ENCODE assay signal across 8 mouse cellular contexts in genomic region chr14:60533452-60534224, GRCm38 (mm10).
DNase-seq lines count a peak whose midpoint lies in the region; ATAC-seq and TF ChIP-seq lines count a peak whose summit lies in the region.

No protein-coding gene starts in this region.

- WGBS in embryonic facial prominence, embryonic 11.5 days, result 44% methylated on average over 23 of the region's 23 CpGs
- 34% methylated on average over 23 of the region's 23 CpGs for WGBS in hindbrain, embryonic 14.5 days
- WGBS in midbrain, embryonic 15.5 days, result 15% methylated on average over 23 of the region's 23 CpGs
- WGBS in heart, embryonic 12.5 days, result 70% methylated on average over 23 of the region's 23 CpGs

- H3K36me3 ChIP-seq in embryonic facial prominence, embryonic 11.5 days (replicated peaks; ENCODE audit: control insufficient read depth, insufficient read depth, low read depth, low read length), result no peaks in the 10 kb centered on the region
- H3K36me3 ChIP-seq in hindbrain, embryonic 14.5 days (replicated peaks; ENCODE audit: control insufficient read depth, insufficient read depth), result no peaks in the 10 kb centered on the region
- H3K36me3 ChIP-seq in midbrain, embryonic 15.5 days (replicated peaks), result no peaks in the 10 kb centered on the region
- no peaks in the 10 kb centered on the region for H3K36me3 ChIP-seq in heart, embryonic 12.5 days

- no peak overlapping the region for H3K4me2 ChIP-seq in embryonic facial prominence, embryonic 11.5 days (ENCODE audit: low read depth, low read length)
- peak overlapping the region; percentile 4; the same call in 1 of the 2 replicates for H3K4me2 ChIP-seq in hindbrain, embryonic 14.5 days (replicated peaks)
- H3K4me2 ChIP-seq in midbrain, embryonic 15.5 days, result peak overlapping the region; percentile 40
- H3K4me2 ChIP-seq in heart, embryonic 12.5 days, result no peak overlapping the region

- 0 out of 2 replicates have a peak, but pooled peaks have one; percentile 62 for ATAC-seq in embryonic facial prominence, embryonic 11.5 days (replicated peaks; ENCODE audit: insufficient number of reproducible peaks, low FRiP score, low TSS enrichment, low read depth)
- ATAC-seq in hindbrain, embryonic 14.5 days (ENCODE audit: low FRiP score), result peak; percentile 41; the same call in 1 of the 2 replicates
- peak; percentile 65 for ATAC-seq in midbrain, embryonic 15.5 days (replicated peaks)
- ATAC-seq in heart, embryonic 12.5 days (ENCODE audit: insufficient number of reproducible peaks, low FRiP score), result no peak

- H3K9ac ChIP-seq in embryonic facial prominence, embryonic 11.5 days (replicated peaks; ENCODE audit: low read length), result no peak overlapping the region
- H3K9ac ChIP-seq in hindbrain, embryonic 14.5 days, result no peak overlapping the region
- no peak overlapping the region for H3K9ac ChIP-seq in midbrain, embryonic 15.5 days
- no peak overlapping the region for H3K9ac ChIP-seq in heart, embryonic 12.5 days

- no peaks in the 10 kb centered on the region for H3K27me3 ChIP-seq in embryonic facial prominence, embryonic 11.5 days (ENCODE audit: control insufficient read depth, insufficient read depth, low read length)
- H3K27me3 ChIP-seq in hindbrain, embryonic 14.5 days (ENCODE audit: control insufficient read depth, insufficient read depth, low read length), result no peaks in the 10 kb centered on the region
- no peaks in the 10 kb centered on the region for H3K27me3 ChIP-seq in midbrain, embryonic 15.5 days (replicated peaks)
- H3K27me3 ChIP-seq in heart, embryonic 12.5 days (replicated peaks), result 0 out of 2 replicates have a peak, but pooled peaks cover 4% of the 10 kb centered on the region

- H3K27ac ChIP-seq in embryonic facial prominence, embryonic 11.5 days (replicated peaks; ENCODE audit: low read depth, low read length), result no peak overlapping the region
- H3K27ac ChIP-seq in hindbrain, embryonic 14.5 days, result 0 out of 2 replicates have a peak overlapping the region, but pooled peaks have one; percentile 5
- peak overlapping the region; percentile 45 for H3K27ac ChIP-seq in midbrain, embryonic 15.5 days
- H3K27ac ChIP-seq in heart, embryonic 12.5 days (ENCODE audit: poor library complexity, severe bottlenecking), result no peak overlapping the region

- no peak for TF ChIP-seq POLR2A in brain, embryonic 14.5 days (IDR thresholded peaks at IDR 0.05; ENCODE audit: borderline replicate concordance, extremely low read depth, insufficient read depth, insufficient read length, poor library complexity, severe bottlenecking)

- H3K4me1 ChIP-seq in embryonic facial prominence, embryonic 11.5 days (ENCODE audit: control insufficient read depth, insufficient read depth, low read length), result no peaks in the 10 kb centered on the region; the same call in 1 of the 2 replicates
- peaks cover 23% of the 10 kb centered on the region for H3K4me1 ChIP-seq in hindbrain, embryonic 14.5 days (replicated peaks; ENCODE audit: control insufficient read depth, insufficient read depth, low read length)
- H3K4me1 ChIP-seq in midbrain, embryonic 15.5 days, result peaks cover 24% of the 10 kb centered on the region
- H3K4me1 ChIP-seq in heart, embryonic 12.5 days (replicated peaks), result peaks cover 15% of the 10 kb centered on the region

- H3K9me3 ChIP-seq in embryonic facial prominence, embryonic 11.5 days (replicated peaks; ENCODE audit: control insufficient read depth, low read length), result no peaks in the 10 kb centered on the region
- H3K9me3 ChIP-seq in hindbrain, embryonic 14.5 days (ENCODE audit: control insufficient read depth, low read length), result 0 out of 2 replicates have a peak, but pooled peaks cover 7% of the 10 kb centered on the region
- H3K9me3 ChIP-seq in midbrain, embryonic 15.5 days, result 0 out of 2 replicates have a peak, but pooled peaks cover 4% of the 10 kb centered on the region
- H3K9me3 ChIP-seq in heart, embryonic 12.5 days (replicated peaks), result 0 out of 2 replicates have a peak, but pooled peaks cover 7% of the 10 kb centered on the region

- peak; percentile 86 for DNase-seq in brain, embryonic 14.5 days (ENCODE audit: low read depth)
- peak; percentile 43 for DNase-seq in embryonic facial prominence, embryonic 11.5 days (ENCODE audit: low spot score)
- peak; percentile 44 for DNase-seq in hindbrain, embryonic 14.5 days (ENCODE audit: low spot score)
- DNase-seq in ovary, postnatal 36 days (ENCODE audit: low spot score), result no peak
- no peak for DNase-seq in heart, adult 18-20 months
- no peak for DNase-seq in adrenal gland, postnatal 25 days

- TF ChIP-seq CTCF in brain, embryonic 14.5 days (IDR thresholded peaks at IDR 0.05; ENCODE audit: borderline replicate concordance, extremely low read depth, insufficient read depth, insufficient read length), result no peak

- H3K4me3 ChIP-seq in embryonic facial prominence, embryonic 11.5 days (ENCODE audit: low read depth, low read length), result no peak overlapping the region
- no peak overlapping the region for H3K4me3 ChIP-seq in hindbrain, embryonic 14.5 days (replicated peaks; ENCODE audit: low read length)
- peak overlapping the region; percentile 9; the same call in 1 of the 2 replicates for H3K4me3 ChIP-seq in midbrain, embryonic 15.5 days
- no peak overlapping the region for H3K4me3 ChIP-seq in heart, embryonic 12.5 days

Comparison
In these comparisons a context has a peak if more than half of its experiments do, and no peak if none do; other contexts are left out.
1. DNase-seq: peak in brain, embryonic 14.5 days (single experiment), embryonic facial prominence, embryonic 11.5 days (single experiment) and hindbrain, embryonic 14.5 days (single experiment); none in ovary, postnatal 36 days (single experiment), heart, adult 18-20 months (0 of 2) and adrenal gland, postnatal 25 days (single experiment).
2. H3K27ac ChIP-seq: peak in hindbrain, embryonic 14.5 days (single experiment) and midbrain, embryonic 15.5 days (single experiment); none in embryonic facial prominence, embryonic 11.5 days (single experiment) and heart, embryonic 12.5 days (single experiment).
3. H3K4me2 ChIP-seq: peak in hindbrain, embryonic 14.5 days (single experiment) and midbrain, embryonic 15.5 days (single experiment); none in embryonic facial prominence, embryonic 11.5 days (single experiment) and heart, embryonic 12.5 days (single experiment).